Comparison of ENCODE assay signal across 8 mouse cellular contexts in the genomic region with DNA sequence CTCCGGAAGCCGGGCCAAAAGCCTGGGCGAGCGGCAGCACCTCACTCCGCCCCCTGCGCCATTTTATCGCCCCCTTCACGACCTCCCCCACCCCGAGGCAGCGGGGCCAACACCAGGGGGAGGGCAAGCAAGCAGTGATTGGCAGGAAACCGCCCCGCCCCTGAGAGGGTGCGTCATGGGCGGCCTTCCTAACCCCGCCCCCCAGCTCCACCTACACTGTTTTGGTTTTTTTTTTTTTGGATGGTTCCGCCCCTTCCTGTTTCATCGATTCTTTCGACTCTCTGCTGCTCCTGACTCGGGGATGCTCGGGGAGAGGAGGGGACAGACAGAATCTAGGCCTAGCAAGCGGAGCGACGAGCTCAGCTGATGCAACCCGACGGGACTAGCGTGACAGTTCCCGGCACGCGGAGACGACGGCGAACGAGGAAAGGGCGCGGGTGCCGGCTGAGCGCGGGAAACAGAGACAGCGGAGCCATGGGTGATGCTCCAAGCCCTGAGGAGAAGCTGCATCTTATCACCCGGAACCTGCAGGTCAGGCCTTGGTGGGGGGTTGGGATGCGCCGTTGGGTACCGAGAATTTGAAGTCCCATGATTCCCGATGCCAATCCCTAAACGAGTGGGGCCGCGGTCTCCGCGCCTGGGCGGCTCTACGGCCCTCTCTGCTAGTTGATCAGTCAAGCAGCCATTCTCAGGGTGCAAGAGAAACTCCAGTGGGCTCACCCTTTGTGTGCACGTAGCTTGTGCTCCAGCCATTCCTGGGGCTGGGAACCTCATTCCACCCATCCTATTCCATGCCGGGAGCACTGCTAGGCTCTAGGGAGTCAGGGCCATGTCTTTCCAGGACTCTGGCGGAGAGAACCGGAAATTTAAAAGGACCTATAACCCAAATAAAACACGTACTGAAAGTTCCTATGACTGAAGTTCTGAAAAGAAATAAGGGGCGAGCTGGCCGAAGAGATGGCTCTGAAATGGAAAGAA. TPM values are rescaled to one million over a fixed set of nuclear protein-coding genes. Genes with fewer than 3 reads are reported as not detected.
DNase-seq lines count a peak whose midpoint lies in the region; ATAC-seq lines count a peak whose summit lies in the region.

A gene (minus strand): TSS at position 186 of the 978 bp plus-strand sequence.
A gene (plus strand): TSS at position 219 of the 978 bp plus-strand sequence.

- DNase-seq in adrenal gland, adult (ENCODE audit: inconsistent age in 2 of 2, low spot score in 1 of 2): peak; percentile 98 to 99
- peak; percentile 99 for DNase-seq in embryo, embryonic 10.5 days (ENCODE audit: low spot score)
- peak; percentile 97 for DNase-seq in gastrocnemius, postnatal 14 days
- peak; percentile 96 to 98 for DNase-seq in left cerebral cortex, postnatal 10 days (ENCODE audit: extremely low spot score in 1 of 2, low spot score in 2 of 2)
- peak; percentile 93 for DNase-seq in right cerebral cortex, postnatal 25 days
- peak; percentile 97 to 98 for DNase-seq in urinary bladder, postnatal 4 days (ENCODE audit: low spot score in 2 of 2)

- peak; percentile 94 for ATAC-seq in inflammation-experienced regulatory T-cells, adult 6 months
- peak; percentile 94 for ATAC-seq in megakaryocyte-erythroid progenitor cell, adult 5-6 weeks (replicated peaks; ENCODE audit: low FRiP score, low TSS enrichment, poor library complexity, severe bottlenecking)

- intact Hi-C loops in gastrocnemius, postnatal 14 days (cut with DNase I; ENCODE audit: low total_unique reads): no loop called here
- intact Hi-C loops in left cerebral cortex, postnatal 10 days (cut with DNase I): no loop called here

RNA-seq across cellular contexts. Expression of the first gene that starts in this region (rescaled TPM):
- total RNA-seq in gastrocnemius, postnatal 14 days (2021): 1 to 10 TPM; 5.2 to 7.1 TPM
- 10 to 100 TPM; 18.2 to 30.2 (median 23.3) TPM for polyA plus RNA-seq in inflammation-experienced regulatory T-cells, adult 6 months (2017; shearing (Covaris generic))
- 10 to 100 TPM; 40.1 to 45.7 TPM for total RNA-seq in left cerebral cortex, postnatal 10 days (2021)
- total RNA-seq in megakaryocyte-erythroid progenitor cell, adult 5-6 weeks (2014; fragmentation: Nextera tagmentation): 33.7 and 36.6 TPM in 2 replicates
- total RNA-seq in megakaryocyte-erythroid progenitor cell, adult 5-6 weeks (2017): 9.9 and 26.8 TPM in 2 replicates

RNA-seq across cellular contexts. Expression of the second gene that starts in this region (rescaled TPM):
- total RNA-seq in gastrocnemius, postnatal 14 days (2021): 10 to 100 TPM; 38.6 to 38.9 TPM
- 10 to 100 TPM; 32.7 to 36.8 (median 35.7) TPM for polyA plus RNA-seq in inflammation-experienced regulatory T-cells, adult 6 months (2017; shearing (Covaris generic))
- 100 to 1,000 TPM; 103 to 105 TPM for total RNA-seq in left cerebral cortex, postnatal 10 days (2021)
- total RNA-seq in megakaryocyte-erythroid progenitor cell, adult 5-6 weeks (2014; fragmentation: Nextera tagmentation): 54.8 and 56.6 TPM in 2 replicates
- total RNA-seq in megakaryocyte-erythroid progenitor cell, adult 5-6 weeks (2017): 45.5 and 46.2 TPM in 2 replicates

Comparison
In these comparisons a context has a peak if more than half of its experiments do, and no peak if none do; other contexts are left out.
1. Peak in every context shown above with its lines: DNase-seq and ATAC-seq.